Mouse (Mus musculus) lung, embryonic 14.5 days (tissue): ENCODE measurements at regions not wholly inside any gene's neighbourhood (a gene's known extent, or its start where the extent isn't known, plus 50 kb on each side); places are given as distances from the start of the nearest gene placed in this dataset.

Experiments
- ATAC-seq: fragments of 200-750 bp; cut with Nextera tagmentation; 2 replicates; pipeline ENCODE4 v1.8.0; 2017; ENCODE audit warnings: mild to moderate bottlenecking, moderate TSS enrichment, moderate library complexity; ENCODE audit not compliant: insufficient read depth
- DNase-seq: peaks from one replicate; pipeline ENCODE4 v3.0.0-alpha.2; 2015
- H3K27ac ChIP-seq: fragments of 300-500 bp; sonication (generic); 2 replicates; pipeline ENCODE4 v1.5.1; 2014; ENCODE audit warnings: low read depth, mild to moderate bottlenecking, moderate library complexity
- H3K27me3 ChIP-seq: fragments of 300-500 bp; sonication (generic); 2 replicates; pipeline ENCODE4 v1.6.1; 2014; ENCODE audit warnings: low read length, control low read depth; ENCODE audit not compliant: insufficient read depth
- H3K36me3 ChIP-seq: fragments of 300-500 bp; sonication (generic); 2 replicates; pipeline ENCODE4 v1.6.1; 2014; ENCODE audit warnings: control low read depth; ENCODE audit not compliant: insufficient read depth
- H3K4me1 ChIP-seq: fragments of 300-500 bp; sonication (generic); 2 replicates; pipeline ENCODE4 v1.6.1; 2014; ENCODE audit warnings: antibody characterized with exemption, control low read depth; ENCODE audit not compliant: insufficient read depth
- H3K4me2 ChIP-seq: fragments of 300-500 bp; sonication (generic); 2 replicates; pipeline ENCODE4 v1.6.1; 2014; ENCODE audit warnings: mild to moderate bottlenecking
- H3K4me3 ChIP-seq: fragments of 300-500 bp; sonication (generic); 2 replicates; pipeline ENCODE4 v1.5.1; 2014; ENCODE audit warnings: low read depth, low read length
- H3K9ac ChIP-seq: fragments of 300-500 bp; sonication (generic); 2 replicates; pipeline ENCODE4 v1.6.1; 2014
- H3K9me3 ChIP-seq: fragments of 300-500 bp; sonication (generic); 2 replicates; pipeline ENCODE4 v1.6.1; 2016; ENCODE audit warnings: low read depth, low read length, control low read depth
- CTCF ChIP-seq: IDR thresholded peaks from 2 replicates; pipeline ENCODE4 v1.5.1; 2016; ENCODE audit warnings: antibody characterized with exemption, low read depth
- WGBS: fragments of 180-500 bp; shearing (Covaris S2); extraction: QIAGEN DNeasy Blood & Tissue Kit; methylation state at CpG from one replicate; pipeline ENCODE4 v1.1.7; 2014; 5-methylcytosine and 5-hydroxymethylcytosine counted together

DNA sequence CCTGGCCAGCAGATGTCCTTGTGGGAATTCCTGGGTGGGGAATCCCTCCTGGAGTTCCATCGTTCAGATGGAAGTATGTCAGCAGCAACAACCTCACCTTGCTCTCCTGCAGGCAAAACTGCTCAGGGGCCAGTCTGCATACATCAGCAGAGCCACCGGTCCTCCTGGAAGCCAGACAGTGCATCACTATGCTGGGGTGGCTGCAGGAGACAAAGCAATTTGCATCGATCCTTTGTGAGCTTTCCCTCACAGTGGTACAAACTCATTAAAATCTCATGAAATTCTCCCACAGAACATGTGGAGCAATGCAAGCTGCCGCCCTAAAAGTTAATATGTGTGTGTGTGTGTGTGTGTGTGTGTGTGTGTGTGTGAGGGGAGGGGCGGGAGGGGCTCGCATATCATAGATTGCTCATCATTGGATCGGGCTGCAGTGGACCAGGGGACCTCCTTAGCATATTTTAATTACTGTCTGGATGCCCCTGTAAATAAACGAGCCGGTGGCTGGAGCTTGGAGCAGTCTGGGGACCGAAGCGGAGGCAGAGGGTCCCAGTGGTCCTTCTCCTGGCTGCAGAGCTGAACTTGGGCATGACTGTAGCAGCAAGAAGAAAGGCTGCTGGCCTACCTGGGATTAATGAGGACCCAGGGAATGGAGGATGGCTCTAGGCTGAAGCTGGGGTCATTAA, 597.8 kb downstream of the Vrk1 start:
- DNase-seq (no peak), ATAC-seq (no peak)
- no peak overlapping the region for H3K27ac ChIP-seq
- H3K4me2 ChIP-seq = no peak overlapping the region
- no peaks in the 10 kb centered on the region for H3K27me3 ChIP-seq
- no peak overlapping the region for H3K9ac ChIP-seq
- H3K4me1 ChIP-seq = no peaks in the 10 kb centered on the region
- H3K9me3 ChIP-seq = no peaks in the 10 kb centered on the region
- WGBS = 70% methylated on average over 11 of the region's 11 CpGs
- H3K36me3 ChIP-seq = no peaks in the 10 kb centered on the region
- no peak overlapping the region for H3K4me3 ChIP-seq
- no peak for TF ChIP-seq CTCF

DNA sequence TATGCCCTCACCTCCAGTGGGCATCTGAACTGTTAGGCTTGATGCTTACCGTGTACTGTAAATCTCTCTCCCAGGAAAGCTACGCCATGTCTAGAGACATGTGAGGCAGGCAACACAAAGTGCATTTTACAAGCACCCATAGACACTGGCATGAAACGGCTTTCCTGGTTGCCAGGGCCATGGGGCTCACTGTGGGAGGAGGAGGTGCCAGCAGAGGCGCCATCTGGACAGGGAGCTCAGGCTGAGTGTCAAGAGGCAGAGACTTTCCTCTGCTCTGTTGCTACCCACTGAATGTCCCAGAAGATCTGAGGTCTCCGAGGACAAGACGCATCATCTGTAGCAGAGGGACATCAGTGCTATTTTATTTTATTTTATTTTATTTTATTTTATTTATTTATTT, 608.7 kb downstream of the Vrk1 start:
- no peak for ATAC-seq
- Histone ChIP-seq H3K9ac (no peak overlapping the region), H3K36me3 (no peaks in the 10 kb centered on the region), H3K4me1 (no peaks in the 10 kb centered on the region), H3K27ac (no peak overlapping the region), H3K9me3 (no peaks in the 10 kb centered on the region), H3K27me3 (no peaks in the 10 kb centered on the region), H3K4me3 (no peak overlapping the region), H3K4me2 (no peak overlapping the region)
- WGBS = 94% methylated on average over 6 of the region's 6 CpGs
- no peak for TF ChIP-seq CTCF
- no peak for DNase-seq

- Histone ChIP-seq H3K9ac (no peak overlapping the region), H3K4me2 (no peak overlapping the region), H3K4me3 (no peak overlapping the region), H3K36me3 (no peaks in the 10 kb centered on the region), H3K27me3 (no peaks in the 10 kb centered on the region), H3K4me1 (no peaks in the 10 kb centered on the region), H3K9me3 (no peaks in the 10 kb centered on the region), H3K27ac (no peak overlapping the region)
- DNase-seq (no peak), ATAC-seq (no peak)
- 41% methylated on average over 15 of the region's 15 CpGs for WGBS
- TF ChIP-seq CTCF = no peak
Observed at GRCm38 (mm10) chr12:106626786-106627185, 616.8 kb downstream of the Vrk1 start.

DNA sequence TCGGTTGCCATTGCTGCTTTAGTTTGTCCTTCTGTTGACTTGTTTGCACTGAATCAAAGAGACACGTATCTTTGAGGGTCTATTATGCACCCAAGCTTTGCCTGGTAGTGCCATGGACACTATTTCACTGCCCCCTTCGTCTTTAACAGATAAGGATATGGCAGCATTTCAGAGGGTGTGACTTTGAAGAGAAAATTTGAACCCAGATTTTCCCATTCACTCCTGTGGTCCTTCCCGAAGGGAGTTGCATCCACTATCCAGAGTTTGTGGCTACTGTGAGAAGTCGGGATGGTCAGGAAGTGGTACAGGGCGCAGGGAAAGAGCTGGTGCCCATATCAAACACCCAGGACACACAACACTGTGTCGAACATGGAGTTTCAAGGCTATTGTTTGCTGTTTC, 622.5 kb downstream of the Vrk1 start:
- no peak for TF ChIP-seq CTCF
- H3K4me3 ChIP-seq = no peak overlapping the region
- no peaks in the 10 kb centered on the region for H3K9me3 ChIP-seq
- H3K9ac ChIP-seq = no peak overlapping the region
- no peak overlapping the region for H3K27ac ChIP-seq
- 74% methylated on average over 7 of the region's 7 CpGs for WGBS
- DNase-seq (no peak), ATAC-seq (no peak)
- no peaks in the 10 kb centered on the region for H3K4me1 ChIP-seq
- no peaks in the 10 kb centered on the region for H3K36me3 ChIP-seq
- H3K27me3 ChIP-seq = no peaks in the 10 kb centered on the region
- no peak overlapping the region for H3K4me2 ChIP-seq

DNA sequence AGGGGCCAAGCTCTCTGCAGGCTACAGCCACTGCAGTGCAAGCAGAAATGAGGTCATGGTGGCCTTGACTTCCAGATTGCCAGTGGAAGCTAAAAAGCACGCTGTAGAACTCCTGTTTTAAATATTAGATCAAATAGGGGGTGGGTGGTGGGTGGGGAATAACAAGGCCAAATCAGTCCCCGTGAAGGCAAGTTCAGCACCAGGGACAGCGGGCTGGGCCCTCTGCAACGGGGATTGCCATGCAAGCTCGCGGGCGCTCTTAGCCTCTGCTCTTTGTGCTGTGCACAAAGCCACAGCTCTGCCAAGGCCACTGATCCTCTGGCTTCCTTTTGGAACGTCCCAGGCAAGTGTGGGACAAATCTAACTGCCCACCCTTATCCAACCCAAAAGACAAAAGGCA, 623.1 kb downstream of the Vrk1 start:
- DNase-seq = peak; percentile 86
- Histone ChIP-seq H3K36me3 (no peaks in the 10 kb centered on the region), H3K4me1 (no peaks in the 10 kb centered on the region), H3K27ac (no peak overlapping the region), H3K4me2 (no peak overlapping the region), H3K9ac (no peak overlapping the region), H3K27me3 (no peaks in the 10 kb centered on the region), H3K4me3 (no peak overlapping the region), H3K9me3 (no peaks in the 10 kb centered on the region)
- no peak for TF ChIP-seq CTCF
- no peak for ATAC-seq
- 4% methylated on average over 8 of the region's 8 CpGs for WGBS

DNA sequence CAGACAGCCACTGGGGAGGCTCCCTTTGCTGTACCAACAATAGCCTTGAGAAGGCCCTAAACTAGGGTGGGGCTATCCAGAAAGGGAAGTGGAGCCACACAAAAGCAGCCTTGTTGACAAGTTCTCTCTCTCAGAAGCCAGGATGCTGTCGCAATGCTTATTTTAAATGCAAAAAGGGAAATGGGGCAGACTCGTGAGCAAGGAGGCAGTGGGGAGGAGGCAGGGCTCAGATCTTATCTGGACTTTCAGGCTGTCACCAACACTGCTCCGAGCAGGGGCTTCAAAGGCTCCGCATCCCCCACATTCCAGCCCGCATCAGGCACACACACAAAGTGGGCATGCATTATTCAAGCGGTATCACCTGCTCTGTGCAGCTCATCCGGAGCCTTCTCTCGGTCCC, 648.3 kb downstream of the Vrk1 start:
- no peak overlapping the region for H3K4me2 ChIP-seq
- no peak overlapping the region for H3K27ac ChIP-seq
- ATAC-seq (no peak), DNase-seq (peak; percentile 13)
- no peak overlapping the region for H3K4me3 ChIP-seq
- no peaks in the 10 kb centered on the region for H3K36me3 ChIP-seq
- TF ChIP-seq CTCF = no peak
- H3K9me3 ChIP-seq = no peaks in the 10 kb centered on the region
- H3K4me1 ChIP-seq = no peaks in the 10 kb centered on the region
- H3K9ac ChIP-seq = no peak overlapping the region
- 16% methylated on average over 8 of the region's 8 CpGs for WGBS
- no peaks in the 10 kb centered on the region for H3K27me3 ChIP-seq

DNA sequence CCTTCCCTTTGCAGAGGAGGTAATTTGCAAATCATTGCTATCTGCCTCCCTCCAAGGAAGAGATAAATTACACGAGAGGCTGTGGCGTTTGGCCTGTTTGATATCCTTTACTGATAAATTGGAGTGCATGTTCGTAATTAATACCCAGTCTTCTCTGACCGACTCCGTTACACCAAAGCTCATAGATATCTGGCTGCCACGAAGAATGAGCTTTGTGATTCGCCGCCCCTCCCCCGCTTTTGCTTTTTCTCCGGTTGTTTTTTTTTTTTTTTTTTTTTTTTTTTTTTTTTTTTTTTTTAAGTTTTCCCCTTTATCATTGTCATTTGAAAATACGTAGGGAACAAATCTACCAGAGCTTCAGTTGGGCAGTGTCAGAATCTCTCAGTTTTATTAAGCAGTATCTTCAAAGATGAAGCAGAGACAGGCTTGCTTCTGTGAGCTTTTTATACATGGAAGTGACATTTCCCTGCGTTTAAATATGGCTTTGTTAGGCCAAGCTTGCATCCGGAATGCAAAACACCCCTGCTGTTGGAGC, 663.3 kb downstream of the Vrk1 start:
- DNase-seq = peak; percentile 21
- TF ChIP-seq CTCF = no peak
- Histone ChIP-seq H3K9ac (no peak overlapping the region), H3K27ac (no peak overlapping the region), H3K36me3 (no peaks in the 10 kb centered on the region), H3K27me3 (no peaks in the 10 kb centered on the region), H3K4me3 (no peak overlapping the region), H3K4me1 (no peaks in the 10 kb centered on the region), H3K9me3 (no peaks in the 10 kb centered on the region), H3K4me2 (no peak overlapping the region)
- ATAC-seq = no peak
- WGBS = 16% methylated on average over 13 of the region's 13 CpGs
